Mouse (Mus musculus) CD4-positive helper T cell, adult 2 months (primary cell): ENCODE data around the gene Nlgn2.

Experiments used
- DNase-seq: peaks from one replicate; pipeline ENCODE4 v3.0.0-alpha.2; 2012; ENCODE audit warnings: low read depth, missing footprints, low spot score

Gene Nlgn2

DNA sequence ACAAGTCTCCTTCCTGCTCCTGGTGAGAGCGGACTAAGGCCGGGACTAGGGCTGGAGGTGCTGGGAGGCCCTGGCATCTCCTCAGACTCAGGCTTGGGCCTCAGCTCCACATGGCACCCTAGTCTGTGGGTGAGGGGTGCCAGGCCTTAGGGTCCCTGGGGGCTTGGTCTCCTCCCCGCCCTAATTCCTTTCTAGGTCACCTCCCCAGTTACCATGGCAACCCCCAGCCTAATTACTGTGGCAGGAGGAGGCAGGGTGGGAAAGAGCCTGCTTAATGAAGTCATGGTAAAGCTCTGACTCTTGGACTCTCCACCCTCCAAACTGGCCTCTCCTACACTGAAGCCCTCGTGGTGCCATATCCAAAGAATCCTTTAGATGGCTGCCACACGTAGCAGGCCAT is 8.8 kb downstream of the Nlgn2 start:
- DNase-seq, result no peak

DNA sequence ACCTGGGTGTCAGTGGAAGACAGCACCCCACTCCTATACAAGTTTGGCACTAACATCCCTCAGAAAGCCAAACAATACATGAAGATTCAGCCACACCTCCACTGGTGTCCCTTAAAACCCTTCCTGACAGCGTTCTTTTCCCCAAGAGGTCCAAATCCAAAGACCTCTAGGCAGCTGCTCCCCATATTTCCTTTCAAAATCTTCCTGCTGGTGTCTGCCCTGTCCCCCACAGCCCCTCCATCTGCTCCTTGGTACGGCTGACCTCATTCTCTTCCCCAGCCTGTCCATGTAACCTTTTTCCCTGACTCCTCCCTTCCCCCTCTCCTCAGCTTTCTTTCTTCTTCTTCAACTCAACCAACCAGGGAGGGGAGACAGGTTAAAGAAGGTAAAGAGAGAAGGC is 14.1 kb downstream of the Nlgn2 start:
- DNase-seq, result no peak

DNA sequence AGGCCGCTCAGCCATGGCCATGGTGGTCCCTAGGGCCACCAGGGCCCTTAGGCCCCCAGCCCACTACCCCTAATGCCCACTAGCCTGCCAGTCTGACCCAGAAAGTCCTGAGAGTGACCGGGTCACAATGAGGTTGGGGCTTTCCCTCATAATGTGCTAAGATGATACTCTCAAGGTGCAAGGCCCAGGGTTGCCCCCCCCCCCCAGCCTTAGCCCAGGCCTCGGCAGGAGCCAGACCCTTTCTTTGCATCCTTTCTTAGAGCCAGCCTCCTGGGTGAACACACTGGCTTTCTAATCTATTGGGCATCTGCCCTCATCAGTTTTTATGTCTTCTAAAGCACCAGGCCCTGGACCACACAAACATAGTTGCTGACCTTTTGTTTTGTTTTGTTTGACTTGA is 15.5 kb downstream of the Nlgn2 start, which contains the start of gene Spem1:
Gene Spem1, minus strand, starts transcription at position 101 of the 400 bp plus-strand sequence.
- no peak for DNase-seq

DNA sequence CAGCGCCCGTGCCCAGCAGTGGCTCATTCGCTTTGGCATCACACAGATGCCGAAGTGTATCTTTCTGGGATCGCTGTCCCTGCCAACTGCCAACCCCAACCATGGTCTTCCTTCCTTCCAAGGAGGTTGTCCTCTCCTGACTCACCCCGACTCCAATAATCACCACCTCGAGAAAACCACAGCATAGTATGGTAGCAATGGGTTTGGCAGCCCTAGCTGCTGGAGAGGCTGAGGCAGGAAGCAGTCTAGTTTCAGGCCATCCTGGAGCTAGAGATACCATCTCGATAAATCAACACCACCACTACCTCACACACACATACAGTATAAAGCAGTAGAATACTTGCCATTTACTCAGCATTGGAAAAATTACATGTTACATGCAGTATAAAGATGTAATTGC is 18.7 kb downstream of the Nlgn2 start:
- DNase-seq, result no peak

DNA sequence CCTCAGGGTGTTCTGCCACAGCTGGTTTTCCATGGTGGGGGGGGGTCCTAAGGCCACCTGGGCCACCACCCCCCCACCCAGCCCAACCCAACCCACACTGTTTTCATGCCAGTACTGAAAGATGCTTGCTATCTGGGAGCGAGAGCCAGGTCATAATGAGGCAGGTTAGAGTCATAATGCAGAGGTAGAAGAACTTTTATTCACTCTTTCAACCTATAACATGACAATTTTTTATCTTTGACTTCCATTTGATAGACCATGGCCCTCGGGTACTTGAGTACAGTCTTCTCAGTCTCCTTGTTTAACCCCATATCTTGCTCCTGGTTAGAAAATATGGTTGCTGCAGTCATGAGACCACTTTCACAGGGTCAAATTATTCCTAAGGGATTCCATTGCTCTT is 19.2 kb downstream of the Nlgn2 start, which contains the start of gene Spem2:
Gene Spem2, minus strand, starts transcription at position 101 of the 400 bp plus-strand sequence.
- DNase-seq, result no peak

DNA sequence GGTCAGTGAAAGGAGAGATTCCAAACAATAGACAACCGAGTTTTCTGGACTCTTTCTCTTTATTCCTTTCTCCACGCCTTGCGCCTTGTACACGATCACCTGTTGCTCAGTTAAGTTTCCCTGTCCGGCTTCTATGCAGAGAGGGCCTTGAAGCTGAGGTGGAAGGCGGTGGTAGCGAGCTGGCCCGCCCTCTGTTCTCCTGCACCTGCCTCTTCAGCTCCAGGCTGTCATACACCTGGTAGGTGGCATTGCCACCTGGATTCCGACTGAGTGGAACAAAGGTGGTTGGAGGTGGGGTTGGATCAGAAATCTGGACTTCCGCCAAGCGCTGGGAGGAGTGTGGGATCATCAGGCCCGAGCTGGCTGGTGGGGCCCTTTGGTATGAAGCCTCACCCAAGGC is 21.1 kb downstream of the Nlgn2 start:
- no peak for DNase-seq

DNA sequence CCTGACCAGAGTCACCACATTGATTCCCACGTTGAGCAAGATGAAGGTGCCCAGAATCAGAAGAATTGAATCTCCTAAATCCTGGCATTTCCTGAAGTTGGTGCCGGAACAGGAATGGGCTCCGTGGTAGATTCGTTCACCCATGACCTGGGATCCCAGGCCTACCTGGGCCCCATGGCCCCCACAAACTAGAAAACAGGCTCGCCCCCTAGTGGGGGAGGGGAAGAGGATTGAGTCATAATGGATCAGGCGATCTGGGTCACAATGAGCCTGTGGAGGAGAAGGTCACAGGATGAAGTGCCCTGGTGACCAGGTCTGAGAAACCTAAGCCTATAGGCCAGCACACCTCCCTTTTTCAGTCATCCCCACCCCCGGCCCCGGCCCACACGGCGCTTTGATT is 22.4 kb downstream of the Nlgn2 start, which contains the start of gene Gm39566:
Gene Gm39566, minus strand, starts transcription at position 144 of the 400 bp plus-strand sequence.
- no peak for DNase-seq

DNA sequence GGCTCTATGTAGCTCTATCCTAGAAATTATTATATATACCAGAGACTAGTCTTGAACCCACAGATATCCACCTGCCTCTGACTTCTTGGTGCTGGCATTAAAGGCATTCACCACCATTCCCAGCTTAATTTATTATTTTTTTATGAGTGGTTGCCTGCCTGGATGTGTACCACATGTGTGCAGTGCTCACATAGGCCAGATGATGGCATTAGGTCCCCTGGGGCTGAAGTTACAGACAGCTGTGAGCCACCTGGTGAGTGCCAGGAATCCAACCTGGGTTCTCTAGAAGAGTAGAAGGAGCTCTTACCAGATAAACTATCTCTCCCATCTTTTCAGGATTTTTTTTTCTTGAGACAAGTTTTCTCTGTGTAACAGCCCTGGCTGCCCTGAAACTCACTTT is 27.3 kb downstream of the Nlgn2 start:
- no peak for DNase-seq

DNA sequence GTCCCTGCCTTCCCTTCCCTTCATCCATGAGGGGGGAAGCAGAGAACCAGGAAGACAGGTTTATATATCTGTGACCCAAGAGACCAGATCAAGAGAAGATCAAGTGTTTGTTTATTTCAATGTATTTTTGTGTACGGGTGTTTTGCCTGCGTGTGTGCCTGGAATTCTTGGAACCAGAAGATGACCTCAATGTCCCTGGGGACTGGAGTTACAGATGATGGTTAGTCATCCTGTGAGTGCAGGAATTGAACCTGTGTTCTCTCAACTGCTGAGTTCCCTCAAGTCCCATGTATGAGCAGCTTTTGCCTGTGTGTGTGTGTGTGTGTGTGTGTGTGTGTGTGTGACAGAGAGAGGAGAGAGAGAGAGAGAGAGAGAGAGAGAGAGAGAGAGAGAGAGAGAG is 29.9 kb downstream of the Nlgn2 start:
- DNase-seq, result no peak

DNA sequence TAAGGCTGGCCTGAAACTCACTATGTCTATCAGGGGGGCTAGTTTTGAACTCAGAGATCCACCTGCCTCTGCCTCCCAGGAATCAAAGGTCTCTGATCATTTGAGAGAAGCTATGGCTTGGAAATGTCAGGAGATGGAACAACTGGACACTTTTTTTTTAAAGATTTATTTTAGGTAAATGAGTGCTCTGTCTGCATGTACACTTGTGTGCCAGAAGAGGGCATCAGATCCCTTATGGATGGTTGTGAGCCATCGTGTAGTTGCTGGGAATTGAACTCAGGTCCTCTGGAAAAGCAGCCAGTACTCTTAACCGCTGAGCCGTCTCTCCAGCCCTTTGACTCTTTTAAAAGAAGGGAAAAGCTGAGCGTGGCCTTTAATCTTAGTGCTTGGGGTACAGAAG is 31.2 kb downstream of the Nlgn2 start:
- DNase-seq, result no peak

DNA sequence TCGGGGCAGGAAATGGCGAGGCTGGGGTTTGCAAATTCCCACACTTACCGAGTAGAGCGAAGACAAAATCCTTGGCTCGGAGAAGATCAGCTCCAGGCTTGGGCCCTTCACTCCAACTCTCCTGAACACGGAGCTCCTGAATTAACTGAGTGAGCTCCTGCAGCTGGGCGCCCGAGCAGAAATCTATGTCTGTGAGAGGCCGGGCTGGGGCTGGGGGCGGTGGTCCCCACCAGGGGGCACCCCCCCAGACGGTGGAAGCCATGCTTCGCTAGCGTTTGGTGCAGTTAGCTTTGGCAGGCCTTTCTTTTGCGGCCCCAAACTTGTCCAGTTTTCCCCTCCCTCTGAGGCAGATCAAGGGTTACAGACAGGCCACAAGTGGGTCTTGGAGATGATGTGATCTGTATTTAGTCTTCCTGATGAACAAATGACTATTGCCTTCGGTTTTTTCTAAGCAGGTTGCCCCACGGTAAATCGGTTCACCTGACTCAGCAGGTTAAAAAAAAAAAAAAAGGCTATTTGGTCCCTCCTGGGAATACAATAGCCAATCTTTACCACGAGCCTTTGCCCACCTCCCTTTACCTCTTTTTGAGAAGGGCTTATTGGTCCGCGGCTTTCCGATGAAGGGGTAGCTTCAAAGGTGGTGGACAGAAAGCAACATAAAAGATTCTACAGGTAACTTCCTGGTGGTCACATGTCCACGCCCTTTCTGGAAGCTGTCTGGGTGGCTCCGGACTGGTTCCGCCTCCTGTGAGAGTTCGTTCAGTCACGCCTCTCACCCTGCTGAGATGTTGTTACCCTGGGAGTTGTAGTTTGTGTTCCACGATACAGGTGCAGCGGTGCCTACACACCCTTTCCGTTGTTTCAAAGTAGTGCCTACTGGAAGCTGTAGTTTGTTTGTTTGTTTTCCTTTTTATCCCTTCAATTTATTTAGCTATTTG is 32.3 kb downstream of the Nlgn2 start, which contains the start of gene Tmem102:
Gene Tmem102, minus strand, starts transcription at position 653 of the 938 bp plus-strand sequence.
- DNase-seq, result no peak

DNA sequence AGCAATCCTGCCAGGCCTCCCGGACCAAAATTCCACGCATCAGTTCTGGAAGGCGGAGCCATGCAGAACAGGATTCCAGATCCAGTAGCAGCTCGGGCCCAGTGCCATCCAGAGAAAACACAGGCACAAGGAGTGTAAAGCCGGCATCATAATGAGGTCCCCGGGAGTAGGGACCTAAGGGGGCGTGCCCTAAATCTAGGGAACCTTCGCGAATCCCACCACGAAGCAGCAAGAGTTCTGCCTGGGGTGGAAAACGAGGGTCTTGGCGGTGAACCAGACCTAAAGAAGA is 33.0 kb downstream of the Nlgn2 start:
- no peak for DNase-seq

DNA sequence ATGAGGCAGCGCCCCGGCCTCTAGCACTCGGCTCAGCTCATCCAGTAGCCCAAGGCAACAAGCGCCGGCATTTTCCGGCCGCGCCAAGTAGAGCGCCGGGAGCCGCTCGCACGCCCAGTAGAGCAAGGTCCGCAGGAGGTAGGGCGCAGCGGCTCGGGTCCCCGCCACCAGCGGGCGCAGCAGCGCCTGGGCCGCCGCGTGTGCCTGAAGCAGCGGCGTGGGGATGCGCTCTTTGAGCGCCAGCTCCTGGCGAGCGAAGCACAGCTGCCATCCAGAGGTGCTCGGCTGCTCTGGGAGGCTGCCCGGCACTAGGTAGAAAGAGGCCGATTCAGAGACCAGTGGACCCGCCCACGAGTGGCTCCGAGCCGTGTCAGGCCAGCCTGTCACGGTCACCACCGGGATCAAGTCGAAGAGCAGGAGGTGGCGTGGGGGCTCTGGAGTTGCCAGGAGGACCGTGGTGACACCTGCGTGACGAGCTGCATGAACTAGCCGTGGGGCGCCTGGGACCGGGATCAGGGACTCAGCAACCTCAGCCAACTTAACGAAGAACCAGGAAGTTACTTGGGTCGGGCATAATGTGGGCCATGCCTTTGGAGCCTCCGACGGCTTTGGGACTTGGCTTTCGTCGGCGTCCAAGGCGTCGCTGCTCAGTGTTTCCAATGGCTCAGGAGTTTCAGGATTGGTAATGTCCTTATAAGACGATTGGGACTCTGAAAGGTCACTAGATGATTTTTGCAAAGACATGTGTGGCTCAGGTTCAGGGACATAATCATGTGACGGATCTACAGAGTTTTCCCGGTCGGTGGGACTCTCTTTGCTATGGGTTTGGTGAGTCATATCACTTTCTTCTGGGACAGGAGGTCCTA is 33.6 kb downstream of the Nlgn2 start:
- peak; percentile 80 for DNase-seq

DNA sequence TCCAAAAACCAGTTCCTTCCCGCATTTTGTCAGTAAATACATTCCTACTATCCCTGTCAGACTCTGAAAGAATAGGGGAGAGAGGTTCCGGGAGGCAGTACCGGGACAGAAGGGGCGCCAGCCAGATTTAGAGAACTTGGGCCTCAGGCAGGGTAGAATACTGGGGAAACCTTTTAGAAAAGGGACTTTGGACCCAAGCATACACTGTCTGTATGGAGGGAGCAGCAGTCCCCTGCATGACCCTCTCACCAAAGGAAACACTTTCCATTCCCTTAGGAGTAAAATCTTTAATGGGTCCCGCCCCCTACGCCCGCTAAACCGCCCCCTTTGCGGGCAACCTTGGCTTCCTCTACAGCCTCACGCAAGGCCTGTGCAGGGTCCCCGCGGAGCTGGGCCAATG is 34.3 kb downstream of the Nlgn2 start:
- no peak for DNase-seq

DNA sequence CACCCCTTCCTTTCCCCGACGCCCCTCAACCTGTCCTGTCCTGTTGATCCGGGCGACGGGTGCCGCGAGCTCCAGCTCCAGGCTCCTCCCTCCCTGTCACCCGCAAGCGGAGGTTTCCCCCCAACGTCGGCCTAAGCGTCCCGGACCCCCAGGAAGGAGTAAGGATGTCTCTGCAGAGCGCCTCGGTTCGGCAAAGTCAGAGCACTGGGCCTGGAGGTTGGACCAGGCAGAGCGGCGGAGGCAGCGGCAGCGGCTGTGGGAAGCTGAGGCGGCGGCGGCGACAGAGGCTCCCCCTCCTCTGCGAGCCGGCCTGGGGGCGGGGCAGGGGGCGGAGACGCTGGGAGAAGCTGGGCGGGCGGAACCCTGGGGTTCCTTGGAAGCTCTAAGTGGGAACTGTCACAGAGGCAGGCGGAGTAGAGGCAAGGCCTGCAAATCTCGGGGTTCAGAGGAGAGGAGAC is 34.9 kb downstream of the Nlgn2 start:
- peak; percentile 73 for DNase-seq

DNA sequence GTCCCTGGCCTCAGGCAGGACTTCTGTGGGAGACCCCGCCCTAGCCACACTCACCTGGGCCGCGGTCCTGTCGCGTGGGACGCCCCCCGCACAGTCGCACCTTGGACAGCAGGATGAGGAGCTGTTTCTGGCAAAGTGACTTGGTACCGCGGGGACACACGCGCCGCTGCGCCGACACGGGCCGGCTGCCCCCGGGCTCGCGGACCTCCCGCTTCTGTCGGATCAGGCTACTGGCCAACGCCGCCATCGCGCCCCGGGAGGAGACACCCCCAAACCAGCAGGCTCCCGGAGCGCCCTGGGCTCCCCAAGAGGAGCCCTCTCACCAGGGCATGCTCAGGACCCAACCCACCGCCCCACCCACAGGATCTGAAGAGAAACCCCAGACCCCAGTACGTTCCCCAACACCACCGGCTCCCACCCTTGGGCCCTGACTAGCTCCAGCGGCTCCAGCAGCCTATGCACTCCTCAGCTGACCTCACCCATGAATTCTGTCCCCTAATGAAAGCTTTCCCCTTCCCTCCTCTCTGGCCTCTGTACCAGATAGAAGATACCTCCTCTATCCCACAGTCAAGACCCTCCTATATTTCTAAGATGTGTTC is 36.1 kb downstream of the Nlgn2 start, which contains the start of gene Fgf11:
Gene Fgf11, minus strand, starts transcription at position 479 of the 599 bp plus-strand sequence.
- DNase-seq, result no peak

DNA sequence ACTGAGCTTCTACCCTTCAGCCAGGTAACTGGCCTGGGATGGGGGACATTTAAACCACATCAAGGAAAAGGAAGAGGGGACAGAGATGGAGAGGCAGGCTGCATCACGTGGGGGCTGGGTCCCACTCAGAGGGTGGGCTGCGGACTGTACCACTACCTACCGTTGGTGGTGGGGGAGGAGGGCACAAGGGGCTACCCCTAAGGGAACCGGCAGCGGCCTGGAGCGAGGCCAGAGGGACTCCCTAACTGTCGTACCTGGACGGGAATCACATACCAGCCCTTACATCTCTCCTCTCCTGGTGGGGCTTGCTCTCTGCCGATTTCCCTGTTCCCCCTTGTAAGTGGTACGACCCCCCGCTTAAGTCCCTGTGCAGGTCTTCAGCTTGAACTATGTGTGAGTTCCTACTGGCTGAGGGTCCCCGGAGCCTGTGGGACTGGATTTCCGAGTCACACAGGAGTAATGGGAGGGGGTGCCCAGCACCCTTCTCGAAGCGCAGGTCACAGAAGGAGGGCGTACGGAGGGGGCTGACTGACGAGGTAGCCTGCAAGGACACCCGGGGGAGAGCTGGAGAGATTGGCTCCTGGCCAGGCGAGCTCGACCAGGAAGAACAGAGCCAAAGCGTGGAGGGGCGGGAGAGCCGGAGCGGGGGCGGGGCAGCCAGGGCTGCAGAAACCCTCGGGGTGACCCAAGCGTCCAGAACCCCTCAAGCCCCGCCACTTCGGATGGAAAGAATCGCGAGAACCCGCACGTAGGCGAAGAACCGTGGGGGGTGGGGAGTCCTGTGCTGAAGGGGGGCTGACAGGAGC is 37.0 kb downstream of the Nlgn2 start:
- no peak for DNase-seq

DNA sequence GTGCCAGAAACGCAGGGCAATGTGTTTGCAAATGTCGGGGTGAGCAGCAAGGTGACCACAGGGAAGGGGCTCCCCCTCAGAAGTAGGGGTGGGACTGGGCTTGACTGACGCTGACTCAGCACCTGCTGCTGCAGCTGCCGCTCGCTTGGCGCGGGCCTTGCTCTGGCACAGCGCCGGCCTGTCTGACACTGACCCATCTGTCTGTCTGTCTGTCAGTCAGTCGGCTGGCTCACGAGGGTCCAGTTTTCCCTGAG is 37.5 kb downstream of the Nlgn2 start:
- no peak for DNase-seq

DNA sequence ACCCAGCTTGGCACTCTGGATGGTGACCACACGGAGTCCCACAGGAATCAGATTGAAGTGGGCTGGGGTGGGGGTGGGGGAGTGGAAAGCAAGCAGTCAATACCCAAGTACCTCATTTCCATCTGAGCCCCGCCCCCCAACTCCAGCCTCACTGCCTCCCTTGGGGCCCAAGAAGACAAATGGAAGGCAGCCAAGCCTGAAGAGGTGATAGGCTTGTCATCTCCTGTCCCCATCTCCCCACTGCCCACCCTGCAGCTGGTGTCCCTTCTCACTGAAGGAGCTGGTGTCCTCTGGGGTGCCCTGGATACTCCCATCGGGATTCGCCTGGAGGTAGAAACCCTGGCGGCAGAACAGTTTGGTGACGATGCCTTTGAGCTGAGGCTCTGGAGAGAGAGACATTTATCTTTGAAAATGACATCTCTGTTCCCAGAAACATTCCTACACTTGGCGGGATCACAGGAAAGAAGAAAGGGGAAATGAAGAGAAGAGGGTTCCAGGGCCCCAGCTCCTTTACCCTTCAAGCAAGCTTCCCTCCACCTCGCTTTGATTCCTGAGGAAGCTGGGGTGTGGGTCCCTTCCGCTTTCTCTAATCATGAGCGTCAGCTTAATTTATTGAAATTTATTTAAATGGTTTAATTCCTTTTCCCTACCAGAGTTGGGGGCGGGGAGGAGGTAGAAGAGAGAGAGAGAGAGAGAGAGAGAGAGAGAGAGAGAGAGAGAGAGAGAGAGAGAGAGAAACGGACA is 38.0 kb downstream of the Nlgn2 start:
- no peak for DNase-seq

DNA sequence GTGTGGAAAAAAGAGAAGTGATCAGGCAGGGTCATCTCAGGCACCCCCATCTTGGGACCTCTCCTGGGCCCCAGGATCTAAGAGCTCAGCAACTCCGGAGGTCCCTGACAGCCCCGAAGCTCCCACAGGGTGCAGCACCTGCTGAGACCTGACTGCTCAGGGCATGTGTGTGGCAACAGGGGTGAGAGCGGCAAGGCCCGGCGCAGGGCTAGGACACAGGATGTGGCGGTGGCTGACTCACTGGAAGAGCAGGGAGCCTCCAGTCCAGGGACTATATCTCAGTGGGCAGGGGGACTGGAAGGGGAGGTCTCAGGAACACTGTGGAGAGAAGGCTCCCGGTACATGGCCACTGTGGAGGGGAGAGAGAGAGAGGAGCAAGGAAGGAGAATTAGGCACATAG is 39.7 kb downstream of the Nlgn2 start:
- no peak for DNase-seq
